Mouse (Mus musculus): ENCODE data around the gene Tspan18.

Tspan18 gene

GRCm38 (mm10) chr2:93187323-93187996, 146.8 kb downstream of the Tspan18 start, which contains the start of gene Trp53i11:
Gene Trp53i11 (plus strand): TSS chr2:93187548.
- DNase-seq (ENCODE audit: low read depth, low spot score) = no peak

- DNase-seq (ENCODE audit: low read depth, low spot score) = no peak
Observed at GRCm38 (mm10) chr2:93182859-93183258, 151.4 kb downstream of the Tspan18 start.

- no peak for DNase-seq (ENCODE audit: low read depth, low spot score)
Observed at GRCm38 (mm10) chr2:93180077-93180844, 154.0 kb downstream of the Tspan18 start.

- DNase-seq (ENCODE audit: low read depth, low spot score) = no peak
Observed at GRCm38 (mm10) chr2:93179603-93180002, 154.7 kb downstream of the Tspan18 start.

- DNase-seq (ENCODE audit: low read depth, low spot score) = no peak
Observed at GRCm38 (mm10) chr2:93178313-93178677, 156.0 kb downstream of the Tspan18 start.

GRCm38 (mm10) chr2:93177668-93178312, 156.5 kb downstream of the Tspan18 start:
- DNase-seq (ENCODE audit: low read depth, low spot score) = no peak

GRCm38 (mm10) chr2:93176871-93177667, 157.2 kb downstream of the Tspan18 start:
- no peak for DNase-seq (ENCODE audit: low read depth, low spot score)

- DNase-seq (ENCODE audit: low read depth, low spot score) = no peak
Observed at GRCm38 (mm10) chr2:93176193-93176798, 158.0 kb downstream of the Tspan18 start.

- no peak for DNase-seq (ENCODE audit: low read depth, low spot score)
Observed at GRCm38 (mm10) chr2:93175721-93176120, 158.6 kb downstream of the Tspan18 start.

- no peak for DNase-seq (ENCODE audit: low read depth, low spot score)
Observed at GRCm38 (mm10) chr2:93175278-93175677, 159.0 kb downstream of the Tspan18 start.

- DNase-seq (ENCODE audit: low read depth, low spot score) = no peak
Observed at GRCm38 (mm10) chr2:93174159-93174558, 160.1 kb downstream of the Tspan18 start.

GRCm38 (mm10) chr2:93172460-93172859, 161.8 kb downstream of the Tspan18 start:
- DNase-seq (ENCODE audit: low read depth, low spot score) = no peak

- no peak for DNase-seq (ENCODE audit: low read depth, low spot score)
Observed at GRCm38 (mm10) chr2:93171929-93172328, 162.4 kb downstream of the Tspan18 start.

- DNase-seq (ENCODE audit: low read depth, low spot score) = no peak
Observed at GRCm38 (mm10) chr2:93170845-93171200, 163.5 kb downstream of the Tspan18 start.

GRCm38 (mm10) chr2:93170156-93170844, 164.0 kb downstream of the Tspan18 start:
- DNase-seq (ENCODE audit: low read depth, low spot score) = no peak

GRCm38 (mm10) chr2:93166734-93167406, 167.4 kb downstream of the Tspan18 start:
- DNase-seq (ENCODE audit: low read depth, low spot score) = no peak

GRCm38 (mm10) chr2:93166295-93166694, 168.0 kb downstream of the Tspan18 start:
- DNase-seq (ENCODE audit: low read depth, low spot score) = no peak

- DNase-seq (ENCODE audit: low read depth, low spot score) = no peak
Observed at GRCm38 (mm10) chr2:93163750-93164335, 170.5 kb downstream of the Tspan18 start.

- DNase-seq (ENCODE audit: low read depth, low spot score) = no peak
Observed at GRCm38 (mm10) chr2:93163317-93163716, 171.0 kb downstream of the Tspan18 start.

GRCm38 (mm10) chr2:93162791-93163190, 171.5 kb downstream of the Tspan18 start:
- DNase-seq (ENCODE audit: low read depth, low spot score) = no peak

Measured in c-Kit-negative CD71-positive TER-119-positive erythroid progenitor cells, embryonic 14.5 days (primary cell).